Mouse (Mus musculus) stomach, embryonic 14.5 days (tissue): ENCODE data around the gene Gstp2. TPM values are rescaled to one million over a fixed set of nuclear protein-coding genes. Genes with fewer than 3 reads are reported as not detected.

Experiments
- ATAC-seq: fragments of 200-750 bp; cut with Nextera tagmentation; 2 replicates; pipeline ENCODE4 v1.8.0; 2017; ENCODE audit warnings: low read depth, moderate TSS enrichment; ENCODE audit not compliant: insufficient number of reproducible peaks, insufficient read depth, low FRiP score
- H3K27ac ChIP-seq: fragments of 300-500 bp; sonication (generic); 2 replicates; pipeline ENCODE4 v1.5.1; 2014; ENCODE audit warnings: mild to moderate bottlenecking, low read length, moderate library complexity, mixed read lengths
- H3K27me3 ChIP-seq: fragments of 300-500 bp; sonication (generic); 2 replicates; pipeline ENCODE4 v1.6.1; 2014; ENCODE audit warnings: low read length, control low read depth, mixed read lengths; ENCODE audit not compliant: control insufficient read depth, insufficient read depth
- H3K36me3 ChIP-seq: fragments of 300-500 bp; sonication (generic); 2 replicates; pipeline ENCODE4 v1.6.1; 2014; ENCODE audit warnings: mild to moderate bottlenecking, control low read depth, low read length, moderate library complexity, mixed read lengths; ENCODE audit not compliant: control insufficient read depth, insufficient read depth
- H3K4me1 ChIP-seq: fragments of 300-500 bp; sonication (generic); 2 replicates; pipeline ENCODE4 v1.6.1; 2014; ENCODE audit warnings: low read length, control low read depth, mixed read lengths; ENCODE audit not compliant: control insufficient read depth, insufficient read depth
- H3K4me2 ChIP-seq: fragments of 300-500 bp; sonication (generic); replicated peaks from 2 replicates; pipeline ENCODE4 v1.6.1; 2014; ENCODE audit warnings: low read depth, low read length, control low read depth
- H3K4me3 ChIP-seq: fragments of 300-500 bp; sonication (generic); 2 replicates; pipeline ENCODE4 v1.5.1; 2014; ENCODE audit warnings: low read depth, low read length, control low read depth
- H3K9ac ChIP-seq: fragments of 300-500 bp; sonication (generic); replicated peaks from 2 replicates; pipeline ENCODE4 v1.6.1; 2014; ENCODE audit warnings: low read depth, mild to moderate bottlenecking, control low read depth, low read length, moderate library complexity, mixed read lengths
- H3K9me3 ChIP-seq: fragments of 300-500 bp; sonication (generic); 2 replicates; pipeline ENCODE4 v1.6.1; 2016; ENCODE audit warnings: low read depth, low read length, control low read depth; ENCODE audit not compliant: control insufficient read depth
- WGBS: fragments of 180-500 bp; shearing (Covaris S2); extraction: QIAGEN DNeasy Blood & Tissue Kit; methylation state at CpG from one replicate; pipeline ENCODE4 v1.1.7; 2014; 5-methylcytosine and 5-hydroxymethylcytosine counted together
- polyA plus RNA-seq: library from polyadenylated mRNA; unstranded; fragments of >200 nt; fragmentation: Nextera tagmentation; extraction: Ambion mirVana; gene quantifications from 2 replicates; pipeline ENCODE4 v1.2.1, GENCODE M21; 2014

Gene Gstp2
- polyA plus RNA-seq, 1 experiment from 2014 or later: 18.0 TPM

GRCm38 (mm10) chr19:4017921-4018587 is 27.8 kb downstream of the Gstp2 start:
- H3K4me1 ChIP-seq: peaks cover 8% of the 10 kb centered on the region
- 41% methylated on average over 10 of the region's 10 CpGs for WGBS
- H3K27ac ChIP-seq: no peak overlapping the region
- ATAC-seq: no peak
- no peaks in the 10 kb centered on the region for H3K9me3 ChIP-seq
- H3K4me2 ChIP-seq: no peak overlapping the region
- H3K4me3 ChIP-seq: no peak overlapping the region
- no peaks in the 10 kb centered on the region for H3K27me3 ChIP-seq
- no peaks in the 10 kb centered on the region for H3K36me3 ChIP-seq
- no peak overlapping the region for H3K9ac ChIP-seq

DNA sequence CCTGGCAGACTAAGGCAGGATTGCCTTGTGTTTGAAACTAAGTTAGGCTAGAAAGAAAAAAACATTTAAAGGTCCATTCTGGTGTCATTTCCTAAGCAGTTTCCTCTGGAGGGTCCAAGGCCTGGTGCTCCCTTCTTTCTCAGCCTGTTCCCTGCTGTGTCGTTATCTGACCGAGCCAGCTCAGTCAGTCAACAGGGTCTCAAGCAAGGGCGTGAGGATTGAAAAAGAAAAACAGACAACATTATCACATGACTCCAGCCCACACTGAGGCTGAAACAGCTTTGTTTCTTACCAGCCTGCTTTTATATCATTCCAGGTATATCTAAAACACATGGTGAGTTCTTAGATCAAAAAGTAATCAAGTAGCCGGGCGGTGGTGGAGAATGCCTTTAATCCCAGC is 30.2 kb downstream of the Gstp2 start:
- ATAC-seq: no peak
- H3K36me3 ChIP-seq: no peaks in the 10 kb centered on the region
- no peak overlapping the region for H3K4me3 ChIP-seq
- no peaks in the 10 kb centered on the region for H3K27me3 ChIP-seq
- H3K4me2 ChIP-seq: no peak overlapping the region
- no peaks in the 10 kb centered on the region for H3K9me3 ChIP-seq
- H3K9ac ChIP-seq: no peak overlapping the region
- H3K4me1 ChIP-seq: peaks cover 17% of the 10 kb centered on the region
- 67% methylated on average over 5 of the region's 5 CpGs for WGBS
- no peak overlapping the region for H3K27ac ChIP-seq

DNA sequence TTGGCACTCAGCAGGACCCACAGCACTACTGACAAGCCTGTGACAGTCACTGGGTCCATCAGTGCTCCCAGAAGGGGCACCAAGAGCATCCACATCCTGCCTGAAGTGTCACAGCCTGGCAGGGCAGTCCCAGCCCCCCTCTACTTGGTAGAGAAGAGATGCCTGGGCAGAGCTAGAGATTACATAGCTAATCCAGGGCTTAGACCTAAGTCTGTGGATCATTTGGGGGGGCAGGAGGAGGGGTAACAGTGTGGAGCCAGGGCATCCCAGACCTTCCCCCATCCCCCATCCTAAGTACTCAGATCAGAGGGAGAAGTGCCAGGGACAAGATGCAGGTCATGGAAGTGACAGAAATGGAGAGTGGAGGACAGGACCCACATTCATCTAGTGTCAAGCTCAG is 31.0 kb downstream of the Gstp2 start:
- Histone ChIP-seq H3K4me1 (peaks cover 17% of the 10 kb centered on the region), H3K4me3 (no peak overlapping the region), H3K36me3 (no peaks in the 10 kb centered on the region; the same call in 1 of the 2 replicates), H3K4me2 (no peak overlapping the region), H3K9me3 (no peaks in the 10 kb centered on the region), H3K27me3 (no peaks in the 10 kb centered on the region), H3K27ac (no peak overlapping the region), H3K9ac (no peak overlapping the region)
- ATAC-seq: no peak

GRCm38 (mm10) chr19:4013066-4013465 is 32.8 kb downstream of the Gstp2 start:
- WGBS: 15% methylated on average over 9 of the region's 9 CpGs
- ATAC-seq: peak; percentile 11; the same call in 1 of the 2 replicates

GRCm38 (mm10) chr19:4012432-4013022 is 33.3 kb downstream of the Gstp2 start, which contains the start of gene Ndufv1:
Gene Ndufv1, minus strand, starts transcription at chr19:4012806.
- 0% methylated on average over 45 of the region's 45 CpGs for WGBS

More at GRCm38 (mm10) chr19:4013066-4013465, 32.8 kb downstream of the Gstp2 start:
- Histone ChIP-seq H3K4me2 (peak overlapping the region; percentile 55), H3K4me3 (peak overlapping the region; percentile 90), H3K36me3 (peaks cover 6% of the 10 kb centered on the region), H3K4me1 (peaks cover 11% of the 10 kb centered on the region; the same call in 1 of the 2 replicates), H3K9me3 (no peaks in the 10 kb centered on the region), H3K9ac (peak overlapping the region; percentile 76; the same call in 1 of the 2 replicates), H3K27me3 (no peaks in the 10 kb centered on the region), H3K27ac (0 out of 2 replicates have a peak overlapping the region, but pooled peaks have one; percentile 10)

DNA sequence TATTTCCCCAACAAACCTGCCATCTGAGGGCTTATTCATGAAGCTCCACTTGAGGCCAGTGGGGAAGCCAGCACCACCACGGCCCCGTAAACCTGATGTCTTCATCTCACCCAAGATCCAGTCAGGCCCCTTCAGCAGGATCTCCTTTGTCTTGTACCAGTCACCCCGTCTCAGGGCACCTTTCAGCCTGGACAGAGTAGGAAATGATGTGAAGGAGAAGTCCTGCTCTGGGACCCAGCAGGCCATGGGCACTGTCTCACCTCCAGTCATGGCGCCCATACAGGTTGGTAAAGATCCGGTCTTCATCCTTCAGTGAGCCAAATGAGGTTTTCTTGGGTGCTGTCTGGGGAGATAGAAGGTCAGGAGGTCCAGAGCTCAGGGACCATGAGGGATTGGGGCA is 34.7 kb downstream of the Gstp2 start:
- no peaks in the 10 kb centered on the region for H3K9me3 ChIP-seq
- WGBS: 92% methylated on average over 5 of the region's 5 CpGs
- no peak for ATAC-seq
- peaks cover 22% of the 10 kb centered on the region for H3K36me3 ChIP-seq
- H3K4me2 ChIP-seq: no peak overlapping the region
- no peak overlapping the region for H3K9ac ChIP-seq
- no peaks in the 10 kb centered on the region for H3K27me3 ChIP-seq
- H3K4me3 ChIP-seq: no peak overlapping the region
- H3K27ac ChIP-seq: no peak overlapping the region
- H3K4me1 ChIP-seq: peaks cover 11% of the 10 kb centered on the region; the same call in 1 of the 2 replicates

More at GRCm38 (mm10) chr19:4012432-4013022, 33.3 kb downstream of the Gstp2 start, which contains the start of gene Ndufv1:
- peaks cover 11% of the 10 kb centered on the region; the same call in 1 of the 2 replicates for H3K4me1 ChIP-seq
- H3K27me3 ChIP-seq: no peaks in the 10 kb centered on the region
- H3K4me3 ChIP-seq: peak within 1 kb of the TSS; percentile 90
- ATAC-seq: peak; percentile 99
- H3K27ac ChIP-seq: peak within 1 kb of the TSS; percentile 39; the same call in 1 of the 2 replicates
- H3K9me3 ChIP-seq: no peaks in the 10 kb centered on the region
- H3K36me3 ChIP-seq: peaks cover 12% of the 10 kb centered on the region
- peak within 1 kb of the TSS; percentile 75 for H3K4me2 ChIP-seq
- peak within 1 kb of the TSS; percentile 76 for H3K9ac ChIP-seq

GRCm38 (mm10) chr19:4005971-4006370 is 39.9 kb downstream of the Gstp2 start:
- no peak for ATAC-seq
- Histone ChIP-seq H3K9ac (no peak overlapping the region), H3K36me3 (peaks cover 24% of the 10 kb centered on the region)

DNA sequence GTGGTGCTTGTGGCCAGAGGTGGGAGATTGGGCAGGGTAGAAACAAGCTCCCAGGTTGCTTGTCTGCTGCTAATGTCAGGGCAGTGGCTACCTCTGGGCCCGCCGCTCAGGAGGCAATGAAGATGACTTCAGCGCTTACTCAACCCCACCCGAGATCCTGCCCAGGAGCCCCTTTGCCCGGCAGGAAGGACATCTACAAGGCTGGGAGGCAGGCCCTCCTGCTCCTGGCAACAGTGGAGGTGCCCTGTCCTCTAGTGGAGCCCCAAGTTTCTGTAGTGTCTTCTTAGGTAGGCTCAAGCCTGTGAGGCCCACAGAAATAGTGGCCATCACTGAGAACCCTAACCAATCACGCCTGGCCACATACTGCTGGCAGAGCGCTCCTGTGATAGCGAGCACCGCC is 40.7 kb downstream of the Gstp2 start:
- 86% methylated on average over 9 of the region's 9 CpGs for WGBS
- no peak for ATAC-seq
- H3K27ac ChIP-seq: no peak overlapping the region
- no peaks in the 10 kb centered on the region for H3K9me3 ChIP-seq
- peaks cover 9% of the 10 kb centered on the region for H3K4me1 ChIP-seq
- no peak overlapping the region for H3K9ac ChIP-seq
- peaks cover 24% of the 10 kb centered on the region for H3K36me3 ChIP-seq
- no peaks in the 10 kb centered on the region for H3K27me3 ChIP-seq
- H3K4me2 ChIP-seq: no peak overlapping the region
- H3K4me3 ChIP-seq: no peak overlapping the region

More at GRCm38 (mm10) chr19:4005971-4006370, 39.9 kb downstream of the Gstp2 start:
- WGBS: 90% methylated on average over 8 of the region's 8 CpGs
- no peak overlapping the region for H3K4me3 ChIP-seq
- no peak overlapping the region for H3K4me2 ChIP-seq
- H3K27ac ChIP-seq: no peak overlapping the region
- H3K9me3 ChIP-seq: no peaks in the 10 kb centered on the region
- peaks cover 7% of the 10 kb centered on the region for H3K4me1 ChIP-seq
- no peaks in the 10 kb centered on the region for H3K27me3 ChIP-seq
